Mouse (Mus musculus) MEL (cell line): ENCODE results near the gene Ube2a.

Experiments
- CTCF ChIP-seq, 3 experiments: IDR thresholded peaks in 2 of 3; conservative IDR thresholded peaks in 1 of 3; 2 replicates each; pipeline ENCODE4 v1.5.1; 2011 to 2012; ENCODE audit warnings: low read length in 3 of 3, low read depth in 2 of 3, mild to moderate bottlenecking in 2 of 3, improper control_type of control experiment in 1 of 3, inconsistent platforms in 1 of 3, mixed read lengths in 1 of 3, moderate library complexity in 1 of 3; ENCODE audit not compliant: control insufficient read depth in 1 of 3, insufficient read depth in 1 of 3, poor library complexity in 1 of 3, severe bottlenecking in 1 of 3
- TAL1 ChIP-seq: IDR thresholded peaks from 2 replicates; pipeline ENCODE4 v1.6.1; 2012; ENCODE audit warnings: mild to moderate bottlenecking, inconsistent platforms, low read length, moderate library complexity, mixed read lengths

GRCm38 (mm10) chrX:36837069-36837676 lies 36.5 kb upstream of the Ube2a start:
- TF ChIP-seq TAL1 (no peak), CTCF (IDR thresholded peaks at IDR 0.05 in 2 of 3, conservative IDR thresholded peaks at IDR 0.05 in 1 of 3; ENCODE audit: control insufficient read depth in 1 of 3, insufficient read depth in 1 of 3, low read depth in 2 of 3, low read length in 3 of 3, poor library complexity in 1 of 3, severe bottlenecking in 1 of 3) (no peak)
